Mouse (Mus musculus) forebrain, embryonic 14.5 days (tissue): Measurements from ENCODE around the gene Scarf2. TPM values are rescaled to one million over a fixed set of nuclear protein-coding genes. Genes with fewer than 3 reads are reported as not detected.

Experiments
- ATAC-seq: fragments of 200-750 bp; cut with Nextera tagmentation; 2 replicates; pipeline ENCODE4 v1.8.0; 2017; ENCODE audit warnings: mild to moderate bottlenecking, moderate library complexity
- DNase-seq: peaks from one replicate; pipeline ENCODE4 v3.0.0-alpha.2; 2015; ENCODE audit warnings: low spot score
- H3K27ac ChIP-seq: fragments of 300-500 bp; sonication (generic); 2 replicates; pipeline ENCODE4 v1.5.1; 2014; ENCODE audit warnings: low read depth, mild to moderate bottlenecking, control low read depth, low read length, moderate library complexity
- H3K27me3 ChIP-seq: fragments of 300-500 bp; sonication (generic); replicated peaks from 2 replicates; pipeline ENCODE4 v1.6.1; 2014; ENCODE audit warnings: low read length, control low read depth, mixed read lengths; ENCODE audit not compliant: control insufficient read depth, insufficient read depth
- H3K36me3 ChIP-seq: fragments of 300-500 bp; sonication (generic); 2 replicates; pipeline ENCODE4 v1.6.1; 2014; ENCODE audit warnings: low read length, control low read depth; ENCODE audit not compliant: control insufficient read depth, insufficient read depth
- H3K4me1 ChIP-seq: fragments of 300-500 bp; sonication (generic); 2 replicates; pipeline ENCODE4 v1.6.1; 2014; ENCODE audit warnings: antibody characterized with exemption, low read length, control low read depth; ENCODE audit not compliant: control insufficient read depth, insufficient read depth
- H3K4me2 ChIP-seq: fragments of 300-500 bp; sonication (generic); 2 replicates; pipeline ENCODE4 v1.6.1; 2014; ENCODE audit warnings: mild to moderate bottlenecking, control low read depth, low read length
- H3K4me3 ChIP-seq: fragments of 300-500 bp; sonication (generic); 2 replicates; pipeline ENCODE4 v1.5.1; 2014; ENCODE audit warnings: low read depth, low read length, control low read depth
- H3K9ac ChIP-seq: fragments of 300-500 bp; sonication (generic); 2 replicates; pipeline ENCODE4 v1.6.1; 2014; ENCODE audit warnings: mild to moderate bottlenecking, low read length, control low read depth, moderate library complexity
- H3K9me3 ChIP-seq: fragments of 300-500 bp; sonication (generic); replicated peaks from 2 replicates; pipeline ENCODE4 v1.6.1; 2016; ENCODE audit warnings: low read length, control low read depth, mixed read lengths; ENCODE audit not compliant: control insufficient read depth
- WGBS: fragments of 180-500 bp; shearing (Covaris S2); extraction: QIAGEN DNeasy Blood & Tissue Kit; methylation state at CpG from one replicate; pipeline ENCODE4 v1.1.7; 2014; 5-methylcytosine and 5-hydroxymethylcytosine counted together
- polyA plus RNA-seq: library from polyadenylated mRNA; unstranded; fragments of >200 nt; fragmentation: Nextera tagmentation; extraction: Ambion mirVana; gene quantifications from 2 replicates; pipeline ENCODE4 v1.2.1, GENCODE M21; 2014

The Scarf2 gene
- polyA plus RNA-seq, 1 experiment from 2014 or later: 1.1 TPM

GRCm38 (mm10) chr16:17843701-17844365 is 46.8 kb downstream of the Scarf2 start:
- Histone ChIP-seq H3K36me3 (peaks cover 88% of the 10 kb centered on the region), H3K4me3 (no peak overlapping the region), H3K9ac (no peak overlapping the region), H3K27ac (no peak overlapping the region), H3K27me3 (no peaks in the 10 kb centered on the region), H3K4me2 (no peak overlapping the region), H3K9me3 (no peaks in the 10 kb centered on the region), H3K4me1 (no peaks in the 10 kb centered on the region)
- no peak for DNase-seq
- 90% methylated on average over 10 of the region's 10 CpGs for WGBS
- ATAC-seq: no peak

GRCm38 (mm10) chr16:17848431-17848830 is 51.3 kb downstream of the Scarf2 start:
- no peak overlapping the region for H3K4me2 ChIP-seq
- H3K4me1 ChIP-seq: no peaks in the 10 kb centered on the region
- 0 out of 2 replicates have a peak overlapping the region, but pooled peaks have one; percentile 29 for H3K27ac ChIP-seq
- no peaks in the 10 kb centered on the region for H3K27me3 ChIP-seq
- ATAC-seq (no peak), DNase-seq (no peak)
- 96% methylated on average over 6 of the region's 6 CpGs for WGBS
- H3K4me3 ChIP-seq: no peak overlapping the region
- no peaks in the 10 kb centered on the region for H3K9me3 ChIP-seq
- peak overlapping the region; percentile 8; the same call in 1 of the 2 replicates for H3K9ac ChIP-seq
- peaks cover 88% of the 10 kb centered on the region for H3K36me3 ChIP-seq

- Histone ChIP-seq H3K27ac (0 out of 2 replicates have a peak overlapping the region, but pooled peaks have one; percentile 29), H3K27me3 (no peaks in the 10 kb centered on the region), H3K36me3 (peaks cover 86% of the 10 kb centered on the region), H3K4me3 (no peak overlapping the region), H3K9me3 (no peaks in the 10 kb centered on the region), H3K4me1 (no peaks in the 10 kb centered on the region), H3K4me2 (no peak overlapping the region), H3K9ac (peak overlapping the region; percentile 8; the same call in 1 of the 2 replicates)
- WGBS: 21% methylated on average over 1 of the region's 1 CpGs
- ATAC-seq (peak; percentile 72), DNase-seq (peak; percentile 91)
Observed at GRCm38 (mm10) chr16:17848928-17849327, 51.8 kb downstream of the Scarf2 start.

- ATAC-seq: no peak
Observed at GRCm38 (mm10) chr16:17849486-17849885, 52.4 kb downstream of the Scarf2 start.

GRCm38 (mm10) chr16:17851331-17851730 is 54.2 kb downstream of the Scarf2 start:
- H3K4me1 ChIP-seq: no peaks in the 10 kb centered on the region
- ATAC-seq (no peak), DNase-seq (no peak)
- no peak overlapping the region for H3K4me2 ChIP-seq
- H3K27me3 ChIP-seq: no peaks in the 10 kb centered on the region
- peaks cover 84% of the 10 kb centered on the region for H3K36me3 ChIP-seq
- WGBS: 95% methylated on average over 5 of the region's 5 CpGs
- H3K9me3 ChIP-seq: no peaks in the 10 kb centered on the region
- no peak overlapping the region for H3K27ac ChIP-seq
- H3K9ac ChIP-seq: no peak overlapping the region
- H3K4me3 ChIP-seq: no peak overlapping the region

More at GRCm38 (mm10) chr16:17849486-17849885, 52.4 kb downstream of the Scarf2 start:
- H3K27ac ChIP-seq: no peak overlapping the region
- H3K27me3 ChIP-seq: no peaks in the 10 kb centered on the region
- 86% methylated on average over 6 of the region's 6 CpGs for WGBS
- no peak overlapping the region for H3K4me3 ChIP-seq
- H3K9me3 ChIP-seq: no peaks in the 10 kb centered on the region
- no peak overlapping the region for H3K4me2 ChIP-seq
- no peak overlapping the region for H3K9ac ChIP-seq
- no peak for DNase-seq
- H3K4me1 ChIP-seq: no peaks in the 10 kb centered on the region
- H3K36me3 ChIP-seq: peaks cover 86% of the 10 kb centered on the region

GRCm38 (mm10) chr16:17851860-17852259 is 54.8 kb downstream of the Scarf2 start:
- no peak overlapping the region for H3K9ac ChIP-seq
- ATAC-seq: no peak
- WGBS: 90% methylated on average over 1 of the region's 1 CpGs
- no peaks in the 10 kb centered on the region for H3K9me3 ChIP-seq
- H3K4me1 ChIP-seq: no peaks in the 10 kb centered on the region
- no peak overlapping the region for H3K27ac ChIP-seq
- DNase-seq: no peak
- no peak overlapping the region for H3K4me2 ChIP-seq
- peaks cover 84% of the 10 kb centered on the region for H3K36me3 ChIP-seq
- no peak overlapping the region for H3K4me3 ChIP-seq
- H3K27me3 ChIP-seq: no peaks in the 10 kb centered on the region

- ATAC-seq (no peak), DNase-seq (no peak)
- H3K36me3 ChIP-seq: peaks cover 86% of the 10 kb centered on the region
- no peak overlapping the region for H3K4me3 ChIP-seq
- no peak overlapping the region for H3K9ac ChIP-seq
- H3K4me1 ChIP-seq: no peaks in the 10 kb centered on the region
- H3K27me3 ChIP-seq: no peaks in the 10 kb centered on the region
- no peak overlapping the region for H3K4me2 ChIP-seq
- no peaks in the 10 kb centered on the region for H3K9me3 ChIP-seq
- no peak overlapping the region for H3K27ac ChIP-seq
- WGBS: 88% methylated on average over 2 of the region's 2 CpGs
Observed at GRCm38 (mm10) chr16:17853263-17853662, 56.2 kb downstream of the Scarf2 start.

- Histone ChIP-seq H3K36me3 (peaks cover 77% of the 10 kb centered on the region), H3K27ac (no peak overlapping the region), H3K4me1 (no peaks in the 10 kb centered on the region), H3K4me3 (no peak overlapping the region), H3K9me3 (no peaks in the 10 kb centered on the region), H3K9ac (no peak overlapping the region), H3K4me2 (no peak overlapping the region), H3K27me3 (no peaks in the 10 kb centered on the region)
- ATAC-seq: no peak
- no peak for DNase-seq
- 93% methylated on average over 7 of the region's 7 CpGs for WGBS
Observed at GRCm38 (mm10) chr16:17857157-17857556, 60.1 kb downstream of the Scarf2 start.
